Mouse (Mus musculus): ENCODE results near the gene Wdr6.

Gene Wdr6

DNA sequence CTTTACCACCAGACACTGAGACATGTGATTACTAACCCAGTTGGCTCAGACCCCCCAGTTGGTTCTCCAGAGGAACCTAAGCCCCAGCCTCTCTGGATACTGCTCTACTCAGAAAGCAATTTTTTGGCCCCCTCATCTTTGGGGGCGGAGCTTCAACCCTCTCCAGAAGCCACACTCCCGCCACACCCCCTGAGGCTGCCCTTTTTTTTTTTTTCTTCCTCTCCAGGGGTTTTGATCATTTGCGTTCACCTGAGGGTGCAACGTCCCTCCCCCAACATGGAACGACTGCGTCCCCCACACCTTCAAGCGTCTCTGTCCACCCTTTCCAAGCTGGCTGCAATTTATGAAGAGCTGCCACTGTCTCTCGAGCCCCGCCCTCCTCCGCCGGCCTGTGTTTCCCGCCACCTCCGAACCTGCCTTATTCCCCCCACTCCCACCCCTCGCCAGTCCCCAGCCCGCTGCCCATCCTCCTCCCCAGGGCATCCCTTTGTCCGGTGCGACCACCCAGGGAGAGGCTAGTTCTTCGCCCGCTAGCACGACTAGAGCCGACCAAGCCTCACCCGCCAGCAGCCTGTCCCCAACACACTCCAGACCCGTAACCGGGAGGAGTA lies 500 bp downstream of the Wdr6 start:
- CTCF ChIA-PET, result interaction anchor here in 3 of 4 experiments (0.6 to 2.5 kb wide), 18 partner anchors 8 to 479 kb away, joined by 3 to 17 read pairs (median 4); partner anchors contain the start of genes Dalrd3 (in 2 of the 3), Impdh2 (in 1 of the 3), Ndufaf3 (in 1 of the 3) and Usp19 (in 1 of the 3)
- POLR2A ChIA-PET, result interaction anchor here (0.6 to 9.0 kb wide), 95 partner anchors 8 to 1296 kb away, joined by 3 to 184 read pairs (median 5); partner anchors contain the start of genes Ndufaf3 (in 4 of the 4), Dalrd3 (in 3 of the 4), Impdh2 (in 3 of the 4) and Qrich1 (in 3 of the 4)

DNA sequence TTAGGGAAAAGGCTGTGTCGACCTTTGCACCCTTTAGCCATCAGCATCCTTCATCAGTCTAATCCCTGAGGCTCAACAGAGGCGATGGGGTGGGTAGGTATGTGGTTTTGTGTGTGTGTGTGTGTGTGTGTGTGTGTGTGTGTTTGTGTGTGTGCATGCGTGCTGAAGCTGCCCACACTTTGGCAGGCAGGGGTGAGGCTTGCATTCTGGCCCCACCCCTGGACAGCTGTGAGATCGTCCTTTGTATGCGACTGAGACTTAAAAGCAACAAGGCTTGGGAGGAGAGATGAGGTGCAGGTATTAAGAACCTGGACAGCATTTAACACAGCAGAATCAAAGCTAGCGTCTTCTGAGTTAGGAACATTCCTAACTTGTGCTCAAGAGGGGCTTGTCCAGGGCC lies 1.5 kb downstream of the Wdr6 start:
- ChIA-PET CTCF (interaction anchor here in 1 of 4 experiments (1.2 to 2.5 kb wide), 2 partner anchors 10 to 12 kb away, joined by 3 to 16 read pairs; partner anchors contain the start of gene Ndufaf3), POLR2A (interaction anchor here (0.7 to 9.0 kb wide), 23 partner anchors 9 to 248 kb away, joined by 3 to 184 read pairs (median 13); partner anchors contain the start of genes Ndufaf3 (in 3 of the 4), Dalrd3 (in 2 of the 4), Impdh2 (in 2 of the 4) and Qrich1 (in 2 of the 4))

DNA sequence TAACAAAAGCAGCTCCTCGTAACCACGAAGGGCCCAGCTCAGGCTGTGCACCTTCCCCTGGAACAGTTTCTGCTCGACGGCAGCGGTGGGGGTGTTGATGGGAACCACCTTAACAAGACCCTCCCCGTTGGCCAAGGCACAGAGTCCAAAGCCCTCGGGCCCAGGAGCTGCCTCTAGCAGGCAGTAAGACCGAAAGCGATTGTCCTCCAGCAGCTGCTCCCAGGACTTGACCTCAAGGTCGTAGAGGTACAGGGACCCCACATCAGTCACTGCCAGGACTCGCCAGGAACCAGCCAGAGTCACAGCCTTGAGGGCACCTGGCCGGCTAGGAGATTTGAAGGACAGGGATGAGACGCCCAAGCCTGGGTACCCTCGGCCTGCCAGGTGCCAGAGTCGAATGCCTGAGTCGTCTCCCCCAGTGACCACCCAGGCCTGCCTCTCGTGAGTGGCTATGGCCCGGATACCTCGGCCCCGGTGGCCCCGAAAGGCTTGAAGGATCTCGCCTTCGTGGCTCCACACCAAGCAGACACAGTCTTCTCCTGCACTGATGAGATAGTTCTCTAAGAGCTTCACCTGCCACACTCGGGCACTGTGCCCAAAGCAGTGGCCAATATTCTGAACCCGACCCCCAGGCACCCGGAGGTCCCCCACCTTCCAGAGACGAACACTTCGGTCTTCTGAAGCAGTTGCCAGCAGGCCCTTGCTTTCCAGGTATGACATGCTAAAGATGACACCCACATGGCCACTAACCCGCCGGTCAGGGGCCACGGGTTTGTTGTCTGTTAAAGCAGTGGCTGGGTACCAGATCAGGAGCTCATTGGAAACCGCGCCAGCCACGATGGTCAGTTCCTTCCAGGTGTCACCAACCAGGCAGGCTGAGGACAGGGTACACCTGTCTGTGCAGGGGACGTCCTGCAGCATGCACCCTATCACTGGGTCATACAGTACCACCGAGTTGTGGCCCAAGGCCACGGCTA lies 2.9 kb downstream of the Wdr6 start:
- ChIA-PET CTCF (interaction anchor here in 2 of 4 experiments (1.0 to 2.8 kb wide), 5 partner anchors 8 to 178 kb away, joined by 3 to 21 read pairs (median 5); partner anchors contain the start of genes Impdh2 (in 1 of the 2) and Ndufaf3 (in 1 of the 2)), POLR2A (interaction anchor here in 3 of 4 experiments (0.6 to 9.0 kb wide), 23 partner anchors 8 to 257 kb away, joined by 3 to 184 read pairs (median 4); partner anchors contain the start of genes Impdh2 (in 3 of the 3), Dalrd3 (in 2 of the 3), Ndufaf3 (in 2 of the 3) and Usp19 (in 1 of the 3))

DNA sequence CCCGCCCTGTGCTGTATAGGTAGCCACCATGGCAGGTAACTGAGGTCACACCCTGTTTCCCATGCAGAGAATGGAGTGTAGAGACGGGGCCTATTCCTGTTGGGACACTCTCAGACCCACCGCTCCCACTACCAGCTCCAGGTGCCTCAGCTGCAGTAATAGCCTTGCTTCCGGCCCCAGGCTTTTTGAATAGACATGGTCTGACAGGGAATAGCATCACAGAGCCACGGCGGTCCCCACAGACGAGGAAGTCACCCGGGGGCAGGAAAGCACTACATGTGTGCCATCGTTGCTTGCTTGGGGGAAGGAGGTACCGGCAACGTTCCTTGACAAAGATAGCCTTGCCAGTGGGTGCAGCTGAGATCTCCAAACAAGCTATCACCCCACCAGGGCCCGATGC lies 3.6 kb downstream of the Wdr6 start:
- ChIA-PET POLR2A (interaction anchor here in 3 of 4 experiments (0.6 to 5.6 kb wide), 15 partner anchors 8 to 234 kb away, joined by 3 to 44 read pairs (median 6); partner anchors contain the start of genes Impdh2 (in 2 of the 3), Ndufaf3 (in 1 of the 3) and Usp19 (in 1 of the 3)), CTCF (interaction anchor here in 2 of 4 experiments (1.0 to 2.8 kb wide), 5 partner anchors 14 to 178 kb away, joined by 3 to 21 read pairs (median 3); partner anchors contain the start of gene Impdh2 (in 1 of the 2))

DNA sequence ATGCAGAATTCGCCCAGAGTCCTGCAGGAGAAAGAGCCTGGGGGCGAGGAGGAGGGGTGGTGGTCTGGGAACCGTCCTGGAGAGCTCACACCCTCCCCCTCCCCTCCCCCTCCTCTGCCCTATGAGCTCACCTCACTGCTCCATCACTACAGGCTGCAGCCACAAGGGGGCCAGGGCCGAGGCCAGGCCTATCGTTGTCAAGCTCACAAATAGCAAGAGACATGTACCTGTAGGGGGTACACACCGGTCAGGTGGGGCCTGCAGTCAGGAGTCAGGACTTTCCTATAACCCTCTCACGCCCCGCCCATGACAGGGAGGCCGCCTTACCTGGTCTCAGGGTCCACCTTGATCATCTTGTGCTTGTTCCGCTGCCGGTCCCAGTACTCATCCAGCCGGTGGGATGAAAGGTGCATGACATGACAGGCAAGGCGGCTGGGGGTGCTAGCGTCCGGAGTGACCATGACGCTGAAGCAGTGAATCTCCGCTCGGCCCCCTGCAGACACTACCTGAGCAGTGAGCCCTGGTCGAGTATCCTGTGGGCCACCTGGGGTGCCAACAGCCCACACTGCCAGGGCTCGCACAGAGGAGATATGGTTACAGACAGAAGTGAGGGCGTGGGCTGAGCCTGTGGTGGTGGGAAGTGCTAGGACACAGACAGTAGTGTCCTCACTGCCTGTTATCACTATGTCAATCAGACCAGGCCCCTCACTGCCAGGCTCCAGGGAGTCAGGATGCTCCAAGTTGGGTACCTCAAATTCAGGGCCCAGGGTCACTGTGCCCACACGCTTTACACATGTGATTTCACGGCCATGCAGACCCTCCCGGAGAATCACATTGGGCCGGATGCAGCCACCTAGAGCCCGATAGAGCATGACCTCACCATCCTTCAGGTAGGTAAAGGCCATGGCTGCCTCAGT lies 4.5 kb downstream of the Wdr6 start:
- POLR2A ChIA-PET, result interaction anchor here (0.5 to 5.6 kb wide), 58 partner anchors 9 to 1489 kb away, joined by 3 to 44 read pairs (median 4); partner anchors contain the start of genes Arih2 (in 3 of the 4), Impdh2 (in 3 of the 4), P4htm (in 2 of the 4) and Qrich1 (in 2 of the 4)
- CTCF ChIA-PET, result interaction anchor here (0.5 to 2.8 kb wide), 45 partner anchors 10 to 486 kb away, joined by 3 to 21 read pairs (median 4); partner anchors contain the start of genes Impdh2 (in 2 of the 4), Arih2 (in 1 of the 4), P4htm (in 1 of the 4) and Qrich1 (in 1 of the 4)

DNA sequence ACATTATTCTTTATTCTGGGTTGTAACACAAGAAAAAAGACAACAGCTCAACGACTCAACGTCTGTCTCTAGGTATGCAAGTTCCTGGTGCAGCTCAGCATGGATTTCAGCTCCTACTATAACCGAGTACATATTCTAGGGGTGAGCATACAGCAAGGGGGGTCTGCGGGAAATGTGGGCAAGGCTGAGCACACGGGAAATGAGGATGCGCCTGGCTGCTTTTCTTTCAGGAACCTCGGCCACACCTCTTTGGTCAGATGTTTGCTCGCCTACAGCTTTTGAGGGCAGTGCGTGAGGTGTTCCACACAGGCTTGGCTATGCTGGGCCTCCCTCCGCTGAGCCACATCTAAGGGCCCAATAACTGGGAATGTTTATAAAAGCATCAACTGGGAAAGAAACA lies 6.2 kb downstream of the Wdr6 start:
- ChIA-PET POLR2A (interaction anchor here (0.8 to 5.6 kb wide), 13 partner anchors 9 to 80 kb away, joined by 3 to 44 read pairs (median 6); partner anchors contain the start of genes Impdh2 (in 2 of the 4) and P4htm (in 1 of the 4)), CTCF (interaction anchor here in 1 of 4 experiments (0.6 kb wide), 1 partner anchor 11 kb away, joined by 3 read pairs; no protein-coding TSS in a partner anchor)

DNA sequence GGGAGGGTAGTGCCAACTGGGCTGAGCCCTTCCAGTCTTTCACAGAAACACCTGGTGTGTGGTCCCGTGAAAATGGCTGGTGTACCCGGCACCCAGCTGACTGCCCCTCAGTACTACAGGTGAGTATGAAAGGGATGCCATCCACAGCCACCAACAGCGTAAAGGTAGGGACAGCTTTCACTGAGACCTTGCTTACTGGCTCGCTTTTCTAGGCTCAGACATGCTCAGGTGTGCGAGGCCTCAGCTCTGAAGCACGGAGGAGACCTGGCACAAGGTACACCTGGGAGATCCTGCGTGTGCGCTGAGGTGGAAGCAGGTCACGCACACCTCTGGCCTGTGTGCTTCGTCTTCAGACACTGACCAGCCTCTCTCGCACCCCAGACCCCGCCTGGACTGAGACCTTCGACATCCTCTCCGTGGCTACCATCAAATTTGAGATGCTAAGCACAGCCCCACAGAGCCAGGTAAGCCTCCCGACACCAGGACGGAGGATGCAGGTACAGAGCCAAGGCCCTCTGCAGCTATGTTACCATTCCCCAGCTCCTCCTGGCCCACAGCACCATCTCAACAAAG lies 7.1 kb downstream of the Wdr6 start:
- ChIA-PET CTCF (no interaction called here), POLR2A (interaction anchor here in 3 of 4 experiments (0.8 to 9.0 kb wide), 12 partner anchors 8 to 81 kb away, joined by 3 to 184 read pairs (median 12); partner anchors contain the start of genes Impdh2 (in 3 of the 3), P4htm (in 1 of the 3) and Wdr6 (in 1 of the 3))

DNA sequence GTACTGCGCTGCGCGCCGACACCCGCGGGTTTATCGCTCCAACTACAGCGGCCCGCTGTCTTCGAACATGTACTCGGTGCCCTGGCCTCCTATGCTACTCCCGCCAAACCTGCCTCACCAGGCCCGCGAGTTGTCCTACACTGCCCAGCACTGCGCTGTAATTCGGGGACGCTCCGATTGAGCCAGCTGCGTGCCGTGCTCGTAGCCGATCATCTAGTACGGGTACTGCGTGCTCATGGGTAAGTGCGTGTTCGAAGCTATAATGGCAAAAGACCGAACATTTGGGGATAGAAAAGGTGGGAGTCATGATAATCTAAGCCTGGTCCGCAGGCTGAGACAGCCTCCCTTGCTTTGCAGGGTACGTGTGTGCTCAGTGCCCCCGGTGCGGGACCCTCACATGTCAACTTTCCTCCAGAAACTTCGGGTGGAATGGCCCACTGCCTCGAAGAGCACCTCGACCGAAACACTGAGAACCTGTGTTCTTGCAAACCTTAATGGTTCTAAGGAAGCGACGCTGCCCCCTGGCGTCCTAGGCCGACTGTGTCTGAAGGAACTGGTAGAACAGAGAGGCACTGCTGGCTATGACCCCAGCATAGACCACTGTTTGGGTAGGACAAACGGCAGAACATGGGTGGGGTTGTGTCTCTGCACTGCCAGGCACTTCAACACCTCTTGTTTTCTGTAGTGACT lies 8.2 kb downstream of the Wdr6 start:
- CTCF ChIA-PET, result interaction anchor here in 2 of 4 experiments (1.0 to 2.0 kb wide), 10 partner anchors 8 to 283 kb away, joined by 3 to 17 read pairs (median 4); partner anchors contain the start of genes Wdr6 (in 2 of the 2) and Impdh2 (in 1 of the 2)
- POLR2A ChIA-PET, result interaction anchor here in 3 of 4 experiments (0.6 to 9.0 kb wide), 35 partner anchors 8 to 1305 kb away, joined by 3 to 184 read pairs (median 5); partner anchors contain the start of genes Impdh2 (in 3 of the 3), Qrich1 (in 3 of the 3), Usp19 (in 3 of the 3) and Wdr6 (in 3 of the 3)

DNA sequence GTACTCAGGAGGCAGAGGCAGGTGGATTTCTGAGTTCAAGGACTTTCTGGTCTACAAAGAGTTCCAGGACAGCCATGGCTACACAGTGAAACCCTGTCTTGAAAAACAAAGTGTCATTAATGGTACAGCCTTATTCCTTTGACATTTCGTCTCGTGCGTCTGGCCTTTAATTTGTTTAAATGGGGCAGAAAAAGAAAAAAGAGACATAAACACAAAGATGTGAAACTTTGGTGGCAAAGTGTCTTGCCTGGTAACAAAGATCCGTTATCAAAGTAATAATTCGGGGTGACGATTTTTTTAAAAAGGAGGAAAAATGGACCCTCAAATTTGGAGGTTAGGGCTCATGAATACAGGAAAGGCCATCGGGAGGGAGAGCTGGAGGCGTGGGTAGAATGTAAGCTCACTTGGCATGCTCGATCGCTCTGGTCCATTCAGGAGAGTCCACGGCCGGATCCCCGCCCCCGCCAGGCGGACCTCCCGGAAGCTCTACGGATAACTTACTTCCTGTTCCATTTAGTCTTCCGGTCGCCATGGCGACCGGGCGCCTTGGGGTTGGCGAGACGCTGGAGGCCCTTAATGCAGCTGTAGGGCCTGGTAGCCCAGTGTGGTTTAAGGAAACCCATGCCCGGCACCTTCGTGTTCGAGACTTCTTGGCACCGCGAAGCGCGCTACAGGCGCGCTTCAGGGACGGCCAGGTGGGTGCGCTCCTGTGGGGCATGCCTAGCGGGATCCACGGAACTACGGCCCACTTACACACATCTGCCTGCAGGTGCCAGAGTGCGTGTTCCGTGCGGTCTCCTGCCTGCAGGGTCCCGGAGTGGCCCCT lies 8.9 kb downstream of the Wdr6 start, which contains the start of gene Dalrd3:
Gene Dalrd3 (plus strand): TSS at position 506 of the 826 bp plus-strand sequence.
- CTCF ChIA-PET, result interaction anchor here in 3 of 4 experiments (0.6 to 2.0 kb wide), 19 partner anchors 9 to 608 kb away, joined by 3 to 17 read pairs (median 4); partner anchors contain the start of genes Wdr6 (in 2 of the 3) and Impdh2 (in 1 of the 3)
- POLR2A ChIA-PET, result interaction anchor here (0.5 to 9.0 kb wide), 42 partner anchors 8 to 1306 kb away, joined by 3 to 184 read pairs (median 4); partner anchors contain the start of genes Impdh2 (in 3 of the 4), Qrich1 (in 3 of the 4), Usp19 (in 3 of the 4) and Wdr6 (in 3 of the 4)

DNA sequence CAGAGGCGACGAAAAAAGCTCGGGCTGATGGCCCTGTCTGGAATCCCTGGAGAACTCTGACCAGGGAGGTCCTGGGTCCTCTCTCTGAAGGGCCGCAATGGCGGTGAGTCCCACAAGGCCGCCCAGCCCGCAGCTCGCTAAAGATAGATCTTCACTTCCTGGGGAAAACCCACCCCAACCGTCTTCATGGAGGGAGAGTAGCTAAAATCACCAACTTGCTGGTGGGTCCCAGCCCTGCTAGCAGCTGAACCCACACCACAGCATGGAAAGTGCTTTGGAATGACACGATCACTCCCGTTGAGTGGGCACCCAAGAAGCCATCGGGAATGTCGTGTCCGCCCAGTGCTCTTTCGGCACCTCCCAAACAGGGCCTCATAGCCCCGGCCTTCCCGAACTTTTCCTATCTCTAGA lies 10.0 kb downstream of the Wdr6 start:
- ChIA-PET CTCF (interaction anchor here in 3 of 4 experiments (0.6 kb wide), 4 partner anchors 24 to 1010 kb away, joined by 3 to 5 read pairs (median 4); no protein-coding TSS in a partner anchor), POLR2A (interaction anchor here (0.7 to 9.0 kb wide), 40 partner anchors 8 to 566 kb away, joined by 3 to 184 read pairs (median 6); partner anchors contain the start of genes Wdr6 (in 4 of the 4), Impdh2 (in 3 of the 4), Arih2 (in 2 of the 4) and Pfkfb4 (in 2 of the 4))

DNA sequence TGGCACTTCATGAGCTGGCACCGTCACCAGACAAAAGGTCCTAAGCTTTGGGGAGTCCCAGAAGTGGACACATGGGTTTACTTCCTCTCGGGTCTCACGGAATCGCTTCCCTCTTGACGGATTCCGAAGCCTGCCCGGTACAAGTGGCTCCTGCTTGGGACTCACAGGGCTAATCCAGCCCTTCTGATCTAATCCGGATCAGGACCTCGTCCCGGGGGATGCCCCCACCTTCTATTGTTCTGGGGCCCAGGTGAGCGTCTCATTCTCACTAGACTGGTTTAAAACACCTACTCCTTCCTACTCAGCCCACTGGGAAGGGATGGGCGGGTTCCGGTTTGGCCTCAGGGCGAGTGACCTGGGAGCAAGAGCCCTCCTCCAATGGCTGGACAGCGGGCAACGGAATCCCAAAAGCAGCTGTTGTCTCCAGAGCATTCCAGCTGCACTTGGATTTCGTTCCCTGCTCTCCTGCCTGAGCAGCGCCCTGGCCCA lies 10.6 kb downstream of the Wdr6 start:
- ChIA-PET CTCF (interaction anchor here in 2 of 4 experiments (0.6 to 2.3 kb wide), 8 partner anchors 8 to 390 kb away, joined by 3 to 16 read pairs (median 4); partner anchors contain the start of genes Usp19 (in 1 of the 2) and Wdr6 (in 1 of the 2)), POLR2A (interaction anchor here (0.6 to 9.0 kb wide), 68 partner anchors 8 to 566 kb away, joined by 3 to 184 read pairs (median 5); partner anchors contain the start of genes Wdr6 (in 4 of the 4), Arih2 (in 3 of the 4), Impdh2 (in 3 of the 4) and Qrich1 (in 3 of the 4))

DNA sequence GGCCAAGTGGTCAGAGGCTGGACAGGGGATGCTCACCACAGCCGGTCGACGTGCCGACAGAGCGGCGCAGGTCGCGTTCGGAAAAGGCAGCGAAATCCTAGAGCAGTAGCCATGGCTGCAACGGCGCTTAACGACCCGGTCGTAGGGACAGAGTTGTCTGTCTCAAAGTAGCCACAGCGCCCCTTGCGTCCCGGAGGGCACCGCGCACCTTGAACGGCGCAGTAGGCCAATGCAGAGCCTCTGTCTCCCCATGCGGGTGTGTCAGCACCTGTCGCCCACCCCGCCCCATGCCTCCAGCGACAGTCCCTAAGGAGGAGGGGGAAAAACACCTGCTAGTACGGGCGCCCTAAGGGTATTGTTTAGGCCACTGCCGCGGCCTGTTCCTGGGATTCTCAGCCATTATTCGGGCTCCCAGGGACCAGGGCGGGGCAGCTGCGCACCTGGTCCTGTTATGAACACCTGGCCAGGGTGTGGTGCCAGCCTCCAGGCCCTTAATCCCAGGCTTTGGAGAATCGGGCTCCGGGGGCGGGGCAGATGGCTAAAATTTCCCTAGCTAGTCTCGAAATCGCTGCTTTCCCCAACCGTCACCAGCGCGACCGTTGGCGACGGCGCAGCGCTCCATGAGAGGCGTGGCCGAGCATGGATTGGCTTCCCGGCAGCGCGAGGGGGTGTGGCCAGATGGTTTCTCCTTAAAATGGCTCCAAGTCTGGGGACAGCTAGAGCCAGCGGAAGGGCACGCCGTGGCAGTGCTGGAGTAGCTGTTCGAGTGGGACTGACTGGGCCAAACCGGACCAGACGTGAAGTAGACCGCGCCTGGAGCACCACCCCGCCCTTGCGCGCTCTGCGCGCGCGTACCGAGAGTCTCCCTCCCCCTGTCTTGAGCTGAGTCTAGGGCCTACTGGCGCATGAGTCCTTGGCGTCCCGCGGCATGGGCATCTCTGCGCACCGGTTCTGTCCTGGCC lies 11.4 kb downstream of the Wdr6 start, which contains the start of gene Ndufaf3:
Gene Ndufaf3 (minus strand): TSS at position 620 of the 962 bp plus-strand sequence.
- CTCF ChIA-PET, result interaction anchor here in 2 of 4 experiments (0.6 to 2.3 kb wide), 9 partner anchors 9 to 77 kb away, joined by 3 to 16 read pairs (median 3); partner anchors contain the start of genes Qrich1 (in 1 of the 2), Usp19 (in 1 of the 2) and Wdr6 (in 1 of the 2)
- POLR2A ChIA-PET, result interaction anchor here (0.5 to 9.0 kb wide), 74 partner anchors 7 to 565 kb away, joined by 3 to 184 read pairs (median 5); partner anchors contain the start of genes Wdr6 (in 4 of the 4), Qrich1 (in 3 of the 4), Arih2 (in 2 of the 4) and Gpx1 (in 2 of the 4)

Measured in embryonic stem cell, embryonic (primary cell).